Mouse (Mus musculus) large intestine, adult 2 months (tissue): Measurements from ENCODE around the gene Mpo. TPM values are rescaled to one million over a fixed set of nuclear protein-coding genes. Genes with fewer than 3 reads are reported as not detected.

Source experiments
- DNase-seq: peaks from one replicate; pipeline ENCODE4 v3.0.0-alpha.2; 2012; ENCODE audit warnings: low read depth, low spot score
- WGBS: fragments of 180-500 bp; shearing (Covaris S2); methylation state at CpG from one replicate; pipeline ENCODE4 v1.1.7; 2018; 5-methylcytosine and 5-hydroxymethylcytosine counted together
- polyA plus RNA-seq: library from polyadenylated mRNA; depleted of rRNA; stranded (reverse); fragments of >200 nt; gene quantifications from 2 replicates; pipeline ENCODE4 v1.2.3, GENCODE M21; 2012

The Mpo gene
- polyA plus RNA-seq, 1 experiment: 0.06 TPM

DNA sequence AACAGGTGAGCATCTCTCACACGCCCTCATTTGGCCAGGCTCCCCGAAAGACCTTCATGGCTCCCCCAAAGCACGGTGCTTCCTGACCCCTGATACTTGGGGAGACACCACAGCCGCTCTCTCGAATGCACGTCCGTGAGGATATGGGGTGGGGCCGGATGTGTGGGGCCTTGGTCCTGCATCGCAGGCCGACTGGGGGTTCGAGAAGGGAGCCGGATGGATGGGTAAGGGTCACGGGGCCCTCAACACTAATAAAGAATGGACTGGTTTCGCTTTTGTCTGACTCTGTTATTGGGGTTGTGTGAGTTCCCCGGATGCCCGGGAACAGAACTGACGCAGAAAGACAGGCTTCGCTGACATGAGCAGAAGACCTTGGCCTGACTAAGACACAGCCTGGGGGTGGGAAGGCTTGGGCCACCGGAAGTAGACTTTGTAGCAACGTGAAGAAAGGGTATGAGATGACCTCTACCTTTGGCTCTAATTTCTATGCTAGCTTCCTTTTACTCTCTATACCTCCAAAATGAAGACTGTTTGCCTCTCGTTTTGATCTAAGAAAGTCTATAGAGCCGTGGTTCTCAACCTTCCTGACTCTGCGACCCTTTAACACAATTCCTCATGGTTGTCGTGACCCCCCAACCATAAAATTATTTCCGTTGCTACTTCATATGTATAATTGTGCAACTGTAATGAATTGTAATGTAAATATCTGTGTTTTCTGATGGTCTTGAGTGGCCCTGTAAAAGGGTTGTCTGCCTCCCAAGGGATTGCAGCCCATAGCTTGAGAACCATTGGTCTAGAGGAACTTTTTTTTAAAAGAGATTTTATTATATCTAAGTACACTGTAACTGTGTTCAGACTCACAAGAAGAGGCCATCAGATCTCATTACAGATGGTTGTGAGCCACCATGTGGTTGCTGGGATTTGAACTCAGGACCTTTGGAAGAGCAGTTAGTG lies 36.1 kb upstream of the Mpo start:
- WGBS: 78% methylated on average over 25 of the region's 25 CpGs
- no peak for DNase-seq

DNA sequence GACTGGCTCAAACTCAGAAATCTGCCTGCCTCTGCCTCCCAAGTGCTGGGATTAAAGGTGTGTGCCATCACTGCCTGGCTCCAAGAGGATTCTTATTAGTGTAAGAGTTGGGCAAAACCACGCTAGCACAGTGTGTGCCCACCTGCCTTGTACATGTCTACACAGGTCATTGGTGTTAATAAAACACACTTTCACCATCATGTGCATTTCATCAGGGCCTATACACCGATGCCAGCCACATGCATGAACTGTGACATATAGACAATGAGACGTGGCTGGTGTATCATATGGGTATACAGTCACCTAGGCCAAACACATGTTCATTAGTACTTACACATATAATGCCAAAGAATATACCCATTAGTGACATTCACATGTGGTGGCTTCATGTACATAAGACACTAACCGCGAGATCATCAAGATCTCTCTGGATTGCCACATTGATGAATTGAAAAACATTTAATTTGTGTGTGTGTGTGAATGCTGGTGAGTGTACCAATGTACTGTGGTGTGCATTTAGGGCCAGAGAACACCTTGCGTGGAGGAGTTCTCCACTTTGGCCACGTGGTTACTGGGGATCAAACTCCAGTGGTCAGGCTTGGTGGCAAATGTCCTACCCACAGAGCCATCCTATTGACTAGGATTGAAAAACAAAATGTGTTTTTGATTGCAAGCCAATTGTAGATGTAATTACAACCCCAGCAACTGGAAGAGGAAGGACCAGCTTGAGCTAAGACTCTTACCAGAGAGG lies 35.0 kb upstream of the Mpo start:
- no peak for DNase-seq
- 77% methylated on average over 7 of the region's 7 CpGs for WGBS

DNA sequence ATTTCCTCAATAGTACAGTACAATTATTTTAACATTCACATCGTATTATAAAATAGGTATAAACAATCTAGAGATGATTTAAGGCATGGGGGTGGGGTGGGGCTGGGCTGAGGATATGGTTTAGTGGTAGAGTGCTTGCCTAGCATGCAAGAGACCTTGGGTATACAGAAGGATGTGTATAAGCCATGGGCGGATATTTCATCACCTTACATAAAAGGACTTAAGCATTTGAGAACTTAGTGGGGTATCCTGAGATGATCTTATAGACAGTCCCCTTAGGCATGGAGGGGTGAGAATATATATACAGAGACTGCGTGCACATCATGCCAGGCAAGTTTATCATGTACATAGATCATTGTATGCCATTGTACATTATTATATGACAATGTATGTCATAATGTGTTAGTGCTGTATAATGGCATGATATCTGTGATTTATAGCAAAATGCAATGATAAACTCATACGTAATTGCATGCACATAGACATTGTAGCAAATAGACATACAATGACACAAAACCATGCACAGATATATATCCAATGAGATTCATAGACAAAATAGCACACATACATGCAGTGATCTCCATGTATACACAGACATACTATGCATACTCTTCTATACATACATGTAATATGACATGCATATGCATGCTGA lies 34.3 kb upstream of the Mpo start:
- 65% methylated on average over 4 of the region's 4 CpGs for WGBS
- no peak for DNase-seq

DNA sequence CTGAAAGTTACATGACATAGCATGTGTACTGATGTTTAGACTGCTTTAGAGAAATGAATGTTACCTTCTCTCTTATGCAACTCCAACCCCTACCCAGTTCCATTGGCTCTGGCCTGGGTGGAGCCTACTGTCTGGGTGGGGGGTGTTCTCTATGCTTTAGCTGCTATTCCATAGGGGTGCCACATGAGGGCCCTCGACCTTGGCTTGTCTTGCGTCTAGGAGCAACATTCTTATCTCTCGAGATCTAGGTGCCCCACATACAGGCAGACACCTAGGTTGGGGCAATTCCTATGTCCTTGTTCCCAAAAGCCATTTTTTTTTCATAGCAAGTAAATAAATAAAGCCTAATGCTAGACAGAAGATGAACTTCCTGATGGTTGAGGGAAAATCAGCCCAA lies 33.8 kb upstream of the Mpo start:
- WGBS: 4% methylated on average over 3 of the region's 3 CpGs
- no peak for DNase-seq

GRCm38 (mm10) chr11:87760301-87761081 lies 32.9 kb upstream of the Mpo start, which contains the start of gene Tspoap1:
Tspoap1 (plus strand) TSS chr11:87760541.
- no peak for DNase-seq
- 10% methylated on average over 23 of the region's 23 CpGs for WGBS

DNA sequence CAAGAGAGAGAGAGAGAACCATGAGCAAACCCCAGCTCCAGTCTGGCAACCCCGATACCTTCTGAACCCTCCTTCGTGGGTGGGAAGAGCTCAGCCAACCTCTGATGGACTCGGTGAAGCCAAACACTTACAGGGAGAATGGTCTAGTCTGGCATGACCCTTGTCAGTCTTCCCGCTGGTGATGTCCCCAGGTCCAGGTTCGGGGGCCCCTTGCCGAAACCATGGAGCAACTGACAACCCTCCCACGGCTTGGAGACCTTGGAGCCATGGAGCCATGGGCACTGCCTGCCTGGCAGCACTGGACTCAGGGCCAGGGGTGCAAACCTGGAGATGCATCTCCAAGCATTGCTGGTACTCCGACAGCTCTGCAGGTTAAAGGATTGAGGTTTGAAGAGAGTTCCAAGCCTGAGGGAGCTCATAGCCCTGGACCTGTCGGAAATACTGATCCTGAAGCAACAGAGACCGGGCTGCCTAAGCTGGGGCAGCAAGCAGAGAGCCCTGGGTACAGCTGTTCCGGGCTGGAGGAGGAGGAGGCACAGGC lies 32.1 kb upstream of the Mpo start:
- WGBS: 66% methylated on average over 11 of the region's 11 CpGs
- no peak for DNase-seq

- no peak for DNase-seq
- WGBS: 80% methylated on average over 14 of the region's 14 CpGs
Observed at GRCm38 (mm10) chr11:87761806-87762701, 31.3 kb upstream of the Mpo start.

DNA sequence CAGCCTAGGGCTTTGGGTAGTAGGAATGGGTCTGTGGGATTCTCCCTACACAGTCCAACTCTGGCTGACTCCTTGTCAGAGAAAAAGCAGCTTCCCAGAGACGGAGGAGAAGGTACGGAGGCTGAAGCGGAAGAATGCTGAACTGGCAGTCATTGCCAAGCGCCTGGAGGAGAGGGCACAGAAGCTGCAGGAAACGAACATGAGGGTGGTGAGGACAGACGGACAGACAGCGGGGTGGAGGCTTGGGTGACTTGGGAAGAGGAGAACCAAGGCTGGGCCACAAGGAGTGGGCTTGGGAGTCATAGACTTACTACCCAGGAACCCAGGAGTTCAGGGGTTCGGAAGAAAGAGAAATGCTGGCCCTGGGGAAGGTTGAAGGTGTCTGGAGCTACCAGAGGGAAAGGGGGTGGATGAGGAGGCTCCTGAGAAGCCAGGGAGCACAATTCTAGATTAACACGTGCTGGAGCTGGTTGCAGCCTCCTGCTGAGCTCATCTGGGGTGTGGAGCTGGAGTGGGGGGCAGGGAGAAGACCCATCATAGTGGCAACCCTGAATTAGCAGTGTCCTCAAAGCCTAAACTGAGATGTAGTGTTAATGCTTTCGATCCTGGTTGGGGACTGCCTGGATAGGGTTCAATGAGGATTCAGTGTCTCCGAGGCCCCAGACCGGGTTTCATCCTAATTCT lies 30.5 kb upstream of the Mpo start:
- DNase-seq: no peak
- 62% methylated on average over 12 of the region's 12 CpGs for WGBS

DNA sequence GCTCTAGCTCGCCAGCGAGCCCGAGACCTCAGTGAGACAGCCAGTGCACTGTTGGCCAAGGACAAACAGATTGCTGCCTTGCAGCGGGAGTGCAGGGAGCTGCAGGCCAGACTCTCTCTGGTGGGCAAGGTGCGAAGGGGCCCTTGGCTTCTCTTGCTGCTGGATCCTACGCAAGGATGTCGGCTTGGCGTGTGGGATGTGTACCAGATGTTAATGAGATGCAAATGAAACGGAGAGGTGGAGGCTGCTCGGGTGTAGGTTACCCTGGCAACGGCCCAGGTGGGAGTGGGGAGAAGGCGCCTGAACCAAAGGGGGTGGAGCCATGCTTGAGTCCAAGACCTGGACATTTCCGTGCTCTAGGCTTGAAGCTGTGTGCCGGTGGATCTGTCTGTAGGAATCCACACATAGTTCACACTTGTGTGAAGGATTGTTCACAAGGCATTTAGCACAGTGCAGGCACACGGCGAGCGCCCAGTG lies 29.8 kb upstream of the Mpo start:
- DNase-seq: no peak
- 6% methylated on average over 17 of the region's 17 CpGs for WGBS

DNA sequence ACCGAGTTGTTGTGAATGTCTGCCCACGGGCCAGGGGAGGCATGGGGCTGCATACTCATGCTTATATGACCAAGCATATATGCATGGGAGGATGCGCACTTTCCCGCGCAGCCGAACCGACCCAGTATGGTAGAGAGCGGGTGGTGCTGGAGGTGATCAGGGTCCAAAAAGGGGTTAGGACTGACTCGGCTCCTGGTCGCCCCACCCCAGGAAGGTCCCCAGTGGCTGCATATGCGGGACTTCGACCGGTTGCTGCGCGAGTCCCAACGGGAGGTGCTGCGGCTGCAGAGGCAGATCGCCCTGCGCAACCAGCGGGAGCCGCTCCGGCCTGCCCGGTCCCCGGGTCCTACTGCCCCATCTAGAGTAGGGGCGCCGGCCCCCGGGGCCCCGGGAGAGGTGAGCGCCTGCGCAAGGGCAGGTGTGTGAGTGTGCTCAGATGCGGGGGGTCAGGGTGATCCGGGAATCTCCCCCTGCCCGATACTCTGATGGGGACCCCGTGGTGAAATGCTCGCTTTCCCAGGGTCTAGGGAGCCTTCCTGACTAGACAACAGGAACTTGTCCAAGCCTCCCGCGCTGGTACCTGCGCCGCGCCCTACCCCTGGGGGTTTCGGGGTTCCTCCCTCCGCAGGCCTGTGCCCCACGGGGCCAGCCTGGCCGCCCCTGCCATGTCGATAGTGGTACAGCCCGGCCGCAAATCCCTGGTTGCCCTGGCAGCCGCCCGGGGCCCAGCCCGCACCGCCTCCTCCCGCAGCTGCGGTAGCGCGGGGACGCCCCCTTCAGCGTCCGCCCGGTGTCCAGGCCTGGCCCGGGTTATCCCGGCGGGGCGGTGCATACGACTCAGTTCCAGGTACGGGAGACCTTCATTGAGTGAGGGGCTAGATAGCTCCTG lies 29.1 kb upstream of the Mpo start:
- WGBS: 2% methylated on average over 65 of the region's 65 CpGs
- no peak for DNase-seq

DNA sequence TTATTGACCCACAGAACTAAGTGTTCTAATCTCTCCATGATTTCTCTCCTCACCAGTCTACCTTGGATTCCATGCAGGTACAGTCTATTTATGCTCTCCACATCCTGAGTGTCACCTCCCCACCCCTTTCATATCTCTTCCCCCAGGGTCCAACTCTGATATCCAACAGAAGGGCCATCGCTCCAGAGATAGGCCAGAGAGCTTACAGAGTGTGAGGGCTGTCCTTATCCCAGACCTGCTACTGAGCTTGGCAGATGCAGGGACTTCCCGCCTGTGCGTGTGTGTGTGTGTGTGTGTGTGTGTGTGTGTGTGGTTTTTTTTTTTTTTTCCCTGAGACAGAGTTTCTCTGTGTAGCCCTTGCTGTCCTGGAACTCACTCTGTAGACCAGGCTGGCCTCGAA lies 24.6 kb upstream of the Mpo start:
- no peak for DNase-seq
- 88% methylated on average over 4 of the region's 4 CpGs for WGBS

DNA sequence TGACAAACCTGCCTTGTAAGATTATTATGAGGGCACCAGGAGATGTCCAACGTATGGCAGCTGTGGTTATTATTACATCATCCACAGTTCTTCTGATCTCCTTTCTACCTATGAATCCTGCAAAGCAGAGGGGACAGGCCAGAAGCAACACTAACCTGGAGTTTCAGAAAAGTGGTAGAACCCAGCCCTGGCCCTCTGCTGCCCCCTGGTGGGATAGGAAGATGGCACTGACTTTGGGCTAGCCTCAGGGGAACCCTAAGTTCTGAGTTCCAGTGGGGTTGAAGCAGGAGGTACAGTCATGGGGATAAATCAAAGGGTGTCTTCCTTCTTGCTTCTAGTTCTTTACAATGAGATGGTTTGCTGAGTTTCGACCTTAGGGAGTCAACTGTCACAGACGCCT lies 22.4 kb upstream of the Mpo start:
- DNase-seq: peak; percentile 35
- WGBS: 45% methylated on average over 3 of the region's 3 CpGs

DNA sequence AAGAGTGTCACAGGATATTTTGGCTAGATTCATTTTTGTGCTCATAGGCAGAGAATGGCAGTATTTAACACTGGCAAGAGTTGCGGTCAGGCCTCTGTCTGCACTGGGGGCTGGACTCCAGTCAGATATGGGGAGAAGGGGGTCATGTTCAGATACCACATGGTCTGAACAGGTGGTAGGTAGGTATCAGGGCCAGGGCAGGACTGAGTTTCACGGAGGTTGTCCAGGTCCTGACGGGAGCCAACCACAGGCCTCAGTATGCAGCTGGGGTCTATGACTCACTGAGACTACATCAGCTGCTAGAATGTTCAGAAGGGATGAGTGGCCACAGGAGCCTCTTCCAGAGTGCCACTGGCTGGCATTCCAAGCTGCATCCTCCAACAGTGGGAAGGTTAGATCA lies 21.0 kb upstream of the Mpo start:
- no peak for DNase-seq
- WGBS: 82% methylated on average over 3 of the region's 3 CpGs

DNA sequence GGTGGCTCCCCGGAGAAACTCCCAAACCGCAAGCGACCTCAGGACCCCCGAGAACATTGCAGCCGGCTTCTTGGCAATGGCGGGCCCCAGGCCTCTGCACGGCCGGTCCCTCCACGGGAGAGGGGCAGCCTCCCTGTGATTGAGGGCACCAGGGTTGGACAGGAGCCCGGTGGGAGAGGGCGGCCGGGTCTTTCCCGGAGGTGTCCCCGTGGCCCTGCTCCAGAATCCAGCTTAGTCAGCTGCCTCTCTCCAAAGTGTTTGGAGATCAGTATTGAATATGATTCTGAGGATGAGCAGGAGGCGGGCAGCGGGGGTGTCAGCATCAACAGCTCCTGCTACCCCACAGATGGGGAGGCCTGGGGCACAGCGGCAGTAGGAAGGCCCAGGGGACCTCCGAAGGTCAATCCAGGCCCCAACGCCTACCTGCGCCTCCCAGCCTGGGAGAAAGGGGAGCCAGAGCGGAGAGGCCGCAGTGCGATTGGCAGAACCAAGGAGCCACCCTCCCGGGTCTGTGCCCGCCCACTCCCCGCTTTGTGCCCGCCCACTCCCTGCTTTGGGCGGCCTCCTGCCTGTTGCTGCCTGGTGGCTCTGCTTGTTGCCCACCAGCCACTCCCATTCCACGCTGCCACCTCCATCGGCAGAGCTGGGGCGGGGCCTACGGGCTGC lies 15.1 kb upstream of the Mpo start:
- WGBS: 18% methylated on average over 32 of the region's 32 CpGs

GRCm38 (mm10) chr11:87778915-87779314 lies 14.5 kb upstream of the Mpo start:
- DNase-seq: no peak
- 43% methylated on average over 12 of the region's 12 CpGs for WGBS

More for the DNA sequence above, 15.1 kb upstream of the Mpo start:
- DNase-seq: no peak

- no peak for DNase-seq
- 71% methylated on average over 4 of the region's 4 CpGs for WGBS
Observed at GRCm38 (mm10) chr11:87779392-87779791, 14.0 kb upstream of the Mpo start.
